22 mouse cellular contexts compared by ENCODE assay signal in genomic region chr5:53412391-53413075, GRCm38 (mm10). TPM values are rescaled to one million over a fixed set of nuclear protein-coding genes. Genes with fewer than 3 reads are reported as not detected.
DNase-seq lines count a peak whose midpoint lies in the region; ATAC-seq and TF ChIP-seq lines count a peak whose summit lies in the region.
"Had no signal": no experiment of that assay in that cellular context is flagged by ENCODE, and none has a peak within 500 bp of the region (broad histone marks: within the 10 kb centered on the region; RNA-seq: fewer than 3 reads in every experiment).

No protein-coding gene starts in this region.

- H3K4me1 ChIP-seq in brown adipose tissue, adult 24 weeks (ENCODE audit: control insufficient read depth, insufficient read depth, insufficient read length, low read length): no peaks in the 10 kb centered on the region; the same call in 1 of the 2 replicates
- H3K4me1 ChIP-seq in stomach, embryonic 15.5 days: no peaks in the 10 kb centered on the region
- H3K4me1 ChIP-seq in hindbrain, postnatal 0 days (ENCODE audit: insufficient read depth, low read length): no peaks in the 10 kb centered on the region
- H3K4me1 ChIP-seq: hindbrain, embryonic 12.5 days; midbrain, embryonic 15.5 days had no signal

- no peaks in the 10 kb centered on the region for H3K27me3 ChIP-seq in stomach, embryonic 15.5 days (replicated peaks)
- H3K27me3 ChIP-seq in hindbrain, postnatal 0 days (ENCODE audit: insufficient read depth, low read length): no peaks in the 10 kb centered on the region
- H3K27me3 ChIP-seq: hindbrain, embryonic 12.5 days; megakaryocyte, embryonic 14.5 days; midbrain, embryonic 15.5 days had no signal

- no peaks in the 10 kb centered on the region for H3K36me3 ChIP-seq in stomach, embryonic 15.5 days
- no peaks in the 10 kb centered on the region for H3K36me3 ChIP-seq in hindbrain, postnatal 0 days (ENCODE audit: insufficient read depth, low read length)
- H3K36me3 ChIP-seq: G1E; hindbrain, embryonic 12.5 days; midbrain, embryonic 15.5 days had no signal

- peak overlapping the region; percentile 63 for H3K27ac ChIP-seq in brown adipose tissue, adult 24 weeks (replicated peaks; ENCODE audit: low read depth, low read length)
- no peak overlapping the region for H3K27ac ChIP-seq in stomach, embryonic 15.5 days
- H3K27ac ChIP-seq in hindbrain, postnatal 0 days: no peak overlapping the region
- H3K27ac ChIP-seq: hindbrain, embryonic 12.5 days; midbrain, embryonic 15.5 days had no signal

- 58% methylated on average over 7 of the region's 7 CpGs for WGBS in stomach, embryonic 15.5 days
- 72% methylated on average over 7 of the region's 7 CpGs for WGBS in hindbrain, postnatal 0 days

- no peaks in the 10 kb centered on the region for H3K9me3 ChIP-seq in stomach, embryonic 15.5 days
- no peaks in the 10 kb centered on the region for H3K9me3 ChIP-seq in hindbrain, postnatal 0 days (ENCODE audit: low read length)
- H3K9me3 ChIP-seq: G1E; hindbrain, embryonic 12.5 days; megakaryocyte, embryonic 14.5 days; midbrain, embryonic 15.5 days had no signal

- no peak overlapping the region for H3K4me2 ChIP-seq in stomach, embryonic 15.5 days
- H3K4me2 ChIP-seq in hindbrain, postnatal 0 days (ENCODE audit: low read depth, low read length): no peak overlapping the region
- H3K4me2 ChIP-seq: hindbrain, embryonic 12.5 days; liver, embryonic 11.5 days; midbrain, embryonic 15.5 days had no signal

- TF ChIP-seq CTCF in hindbrain, postnatal 0 days (IDR thresholded peaks at IDR 0.05; ENCODE audit: low read depth): no peak

- no peak overlapping the region for H3K4me3 ChIP-seq in brown adipose tissue, adult 24 weeks (ENCODE audit: insufficient read depth, low read depth, low read length)
- no peak overlapping the region for H3K4me3 ChIP-seq in stomach, embryonic 15.5 days (replicated peaks)
- H3K4me3 ChIP-seq in hindbrain, postnatal 0 days (ENCODE audit: low read length): no peak overlapping the region
- H3K4me3 ChIP-seq: erythroblast, embryonic 14.5 days; hindbrain, embryonic 12.5 days; megakaryocyte, embryonic 14.5 days; midbrain, embryonic 15.5 days; myocyte had no signal

- DNase-seq in gastrocnemius, adult 18-20 months (ENCODE audit: low spot score): peak; percentile 44
- no peak for DNase-seq in gastrocnemius, adult 8-10 months (ENCODE audit: low spot score in 2 of 2)
- peak; percentile 3 for DNase-seq in layer of hippocampus, adult 9-10 months (ENCODE audit: low spot score)
- DNase-seq in layer of hippocampus, adult 8-10 months (ENCODE audit: low spot score in 2 of 2): no peak
- DNase-seq in hindbrain, postnatal 0 days (ENCODE audit: low spot score): no peak
- DNase-seq: adrenal gland, postnatal 36 days; cerebellum, adult 8-10 months; lung, adult 18-20 months; lung, postnatal 14 days; thymus, postnatal 25 days had no signal

- 0 out of 2 replicates have a peak, but pooled peaks have one; percentile 39 for ATAC-seq in stomach, embryonic 15.5 days (ENCODE audit: insufficient read depth, low FRiP score, low read depth)
- ATAC-seq in hindbrain, postnatal 0 days: no peak
- ATAC-seq: CD4-positive, CD25-positive, alpha-beta regulatory T cell, adult 4 months; forebrain, embryonic 14.5 days; inflammation-experienced regulatory T-cells, adult 6 months; midbrain, embryonic 15.5 days had no signal

- H3K9ac ChIP-seq in stomach, embryonic 15.5 days: no peak overlapping the region
- no peak overlapping the region for H3K9ac ChIP-seq in hindbrain, postnatal 0 days (replicated peaks; ENCODE audit: low read length)
- H3K9ac ChIP-seq: hindbrain, embryonic 12.5 days; midbrain, embryonic 15.5 days had no signal

RNA-seq across cellular contexts. Expression of gene Rbpj, which starts 53.4 kb away (rescaled TPM):
- 10 to 100 TPM; 17.1 to 18.0 TPM for total RNA-seq in gastrocnemius, adult 18-20 months (2021)
- total RNA-seq in gastrocnemius, adult 8-10 months (2022): 10 to 100 TPM; 15.0 to 25.0 (median 19.4) TPM
- 10 to 100 TPM; 20.9 to 32.8 (median 26.9) TPM for total RNA-seq in layer of hippocampus, adult 8-10 months (2022)
- polyA plus RNA-seq in brown adipose tissue, adult 24 weeks (2012; ENCODE audit: insufficient read depth, insufficient read length, missing spikeins): 10.1 and 13.3 TPM in 2 replicates
- polyA plus RNA-seq in stomach, embryonic 15.5 days (2015; fragmentation: Nextera tagmentation; extraction: Ambion mirVana): 26.9 and 28.8 TPM in 2 replicates
- 22.4 and 26.6 TPM in 2 replicates for total RNA-seq in hindbrain, postnatal 0 days (2014; rRNA removed)
- 16.7 and 17.6 TPM in 2 replicates for polyA plus RNA-seq in hindbrain, postnatal 0 days (2015; fragmentation: Nextera tagmentation; extraction: Ambion mirVana)

Comparison
In these comparisons a context has a peak if more than half of its experiments do, and no peak if none do; other contexts are left out.
1. DNase-seq: peak in gastrocnemius, adult 18-20 months (single experiment) and layer of hippocampus, adult 9-10 months (single experiment); none in gastrocnemius, adult 8-10 months (0 of 2), layer of hippocampus, adult 8-10 months (0 of 2) and hindbrain, postnatal 0 days (single experiment).